Mouse (Mus musculus) hindbrain, embryonic 11.5 days (tissue): ENCODE results near the gene Rhox8. TPM values are rescaled to one million over a fixed set of nuclear protein-coding genes. Genes with fewer than 3 reads are reported as not detected.
"Not testable (repeated sequence)": the region's sequence is repeated elsewhere in the genome, so short reads cannot be mapped to it uniquely, and the experiment has no call there.

Experiments used
- ATAC-seq: fragments of 200-750 bp; cut with Nextera tagmentation; 2 replicates; pipeline ENCODE4 v1.8.0; 2017; ENCODE audit warnings: mild to moderate bottlenecking, moderate TSS enrichment, moderate library complexity; ENCODE audit not compliant: low FRiP score
- DNase-seq: peaks from one replicate; pipeline ENCODE4 v3.0.0-alpha.2; 2015; ENCODE audit warnings: low spot score
- H3K27ac ChIP-seq: fragments of 300-500 bp; sonication (generic); 2 replicates; pipeline ENCODE4 v1.5.1; 2014; ENCODE audit warnings: mild to moderate bottlenecking, low read depth, low read length
- H3K27me3 ChIP-seq: fragments of 300-500 bp; sonication (generic); 2 replicates; pipeline ENCODE4 v1.6.1; 2014; ENCODE audit warnings: mild to moderate bottlenecking, low read length, moderate library complexity, mixed read lengths; ENCODE audit not compliant: control insufficient read depth, insufficient read depth
- H3K36me3 ChIP-seq: fragments of 300-500 bp; sonication (generic); 2 replicates; pipeline ENCODE4 v1.6.1; 2014; ENCODE audit warnings: mild to moderate bottlenecking, low read length, moderate library complexity, mixed read lengths; ENCODE audit not compliant: control insufficient read depth, insufficient read depth
- H3K4me1 ChIP-seq: fragments of 300-500 bp; sonication (generic); replicated peaks from 2 replicates; pipeline ENCODE4 v1.6.1; 2014; ENCODE audit warnings: low read length, mixed read lengths; ENCODE audit not compliant: control insufficient read depth, insufficient read depth
- H3K4me2 ChIP-seq: fragments of 300-500 bp; sonication (generic); replicated peaks from 2 replicates; pipeline ENCODE4 v1.6.1; 2014; ENCODE audit warnings: mild to moderate bottlenecking, low read depth, low read length
- H3K4me3 ChIP-seq: fragments of 300-500 bp; sonication (generic); 2 replicates; pipeline ENCODE4 v1.5.1; 2014; ENCODE audit warnings: low read depth, low read length
- H3K9ac ChIP-seq: fragments of 300-500 bp; sonication (generic); 2 replicates; pipeline ENCODE4 v1.6.1; 2014; ENCODE audit warnings: low read depth, low read length
- H3K9me3 ChIP-seq: fragments of 300-500 bp; sonication (generic); 2 replicates; pipeline ENCODE4 v1.6.1; 2016; ENCODE audit warnings: low read length; ENCODE audit not compliant: control insufficient read depth
- WGBS: fragments of 180-500 bp; shearing (Covaris S2); extraction: QIAGEN DNeasy Blood & Tissue Kit; methylation state at CpG from one replicate; pipeline ENCODE4 v1.1.7; 2014; 5-methylcytosine and 5-hydroxymethylcytosine counted together
- polyA plus RNA-seq: library from polyadenylated mRNA; unstranded; fragments of >200 nt; fragmentation: Nextera tagmentation; extraction: Ambion mirVana; gene quantifications from 2 replicates; pipeline ENCODE4 v1.2.1, GENCODE M21; 2014

The Rhox8 gene
- not detected in 2 replicates for polyA plus RNA-seq

DNA sequence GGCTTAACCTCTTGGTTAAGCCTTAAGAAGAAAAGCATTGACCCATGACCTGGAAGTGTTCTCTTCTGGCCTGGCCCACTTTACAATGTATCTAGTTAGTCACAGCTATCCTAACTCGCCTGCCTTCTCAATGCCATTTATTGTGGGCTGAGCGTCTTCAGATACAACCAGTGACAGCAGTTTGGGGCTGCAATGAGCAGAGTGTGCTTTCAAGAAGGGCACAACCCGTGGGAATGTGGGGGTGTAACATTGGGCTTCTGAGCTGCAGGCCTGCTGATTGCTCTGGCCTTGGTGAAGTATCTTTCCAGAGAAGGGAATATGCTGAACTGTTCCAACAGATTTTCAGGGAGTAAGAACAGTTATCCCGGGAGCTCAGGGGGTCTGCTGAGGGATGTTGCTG, at the start of gene Rhox8:
TSS of gene Rhox8 (minus strand) at position 101 of the 400 bp plus-strand sequence.
- Histone ChIP-seq H3K4me1 (no peaks in the 10 kb centered on the region), H3K27ac (no peak within 1 kb of the TSS), H3K36me3 (no peaks in the 10 kb centered on the region), H3K9ac (no peak within 1 kb of the TSS), H3K9me3 (no peaks in the 10 kb centered on the region), H3K4me2 (no peak within 1 kb of the TSS), H3K27me3 (no peaks in the 10 kb centered on the region), H3K4me3 (no peak within 1 kb of the TSS)
- 81% methylated on average over 4 of the region's 4 CpGs for WGBS
- DNase-seq, result no peak
- no peak for ATAC-seq

DNA sequence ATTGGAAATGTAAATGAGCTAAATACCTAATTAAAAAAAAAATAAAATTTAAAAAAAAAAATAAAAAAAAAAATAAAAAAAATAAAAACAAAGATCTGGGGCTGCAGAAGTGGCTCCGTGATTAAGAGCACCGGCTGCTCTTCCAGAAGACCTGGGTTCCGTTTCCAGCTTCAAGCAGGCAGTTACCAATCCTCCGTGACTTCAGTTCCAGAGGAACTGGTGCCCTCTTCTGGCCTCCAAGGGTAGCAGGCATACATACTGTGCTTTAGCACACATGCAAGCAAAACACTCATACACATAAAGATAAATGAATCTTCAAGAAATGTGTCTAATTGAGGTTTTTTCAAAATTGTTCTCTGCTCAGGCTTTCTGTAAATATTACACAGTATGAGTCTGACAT, 37.6 kb upstream of the Rhox8 start:
- Histone ChIP-seq H3K4me1 (no peaks in the 10 kb centered on the region), H3K9me3 (no peaks in the 10 kb centered on the region), H3K27ac (no peak overlapping the region), H3K36me3 (no peaks in the 10 kb centered on the region), H3K9ac (no peak overlapping the region), H3K27me3 (no peaks in the 10 kb centered on the region), H3K4me2 (no peak overlapping the region), H3K4me3 (no peak overlapping the region)
- ATAC-seq (no peak), DNase-seq (no peak)
- 67% methylated on average over 4 of the region's 4 CpGs for WGBS

DNA sequence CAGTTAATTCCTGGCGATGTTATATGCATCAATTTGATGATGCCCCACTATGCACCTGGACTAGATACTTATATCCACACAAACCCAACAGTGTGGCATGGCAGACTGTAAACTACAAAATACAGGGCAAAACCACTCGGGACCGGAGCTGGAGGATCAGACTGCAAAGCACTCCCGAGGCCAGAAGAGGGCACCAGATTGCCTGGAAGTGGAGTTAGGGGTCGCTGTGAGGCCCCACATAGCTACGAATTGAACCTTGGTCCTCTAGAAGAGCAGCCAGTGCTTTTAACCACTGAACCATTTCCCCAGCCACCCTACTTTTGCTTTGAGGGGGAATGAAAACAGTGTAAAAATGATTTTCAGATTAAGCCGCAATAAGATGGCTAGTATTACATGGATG, 29.8 kb upstream of the Rhox8 start:
- H3K4me3 ChIP-seq, result no peak overlapping the region
- no peak overlapping the region for H3K27ac ChIP-seq
- no peaks in the 10 kb centered on the region for H3K4me1 ChIP-seq
- DNase-seq (peak; percentile 13), ATAC-seq (no peak)
- H3K4me2 ChIP-seq, result no peak overlapping the region
- no peaks in the 10 kb centered on the region for H3K27me3 ChIP-seq
- no peaks in the 10 kb centered on the region for H3K9me3 ChIP-seq
- no peak overlapping the region for H3K9ac ChIP-seq
- H3K36me3 ChIP-seq, result no peaks in the 10 kb centered on the region
- 52% methylated on average over 7 of the region's 7 CpGs for WGBS

DNA sequence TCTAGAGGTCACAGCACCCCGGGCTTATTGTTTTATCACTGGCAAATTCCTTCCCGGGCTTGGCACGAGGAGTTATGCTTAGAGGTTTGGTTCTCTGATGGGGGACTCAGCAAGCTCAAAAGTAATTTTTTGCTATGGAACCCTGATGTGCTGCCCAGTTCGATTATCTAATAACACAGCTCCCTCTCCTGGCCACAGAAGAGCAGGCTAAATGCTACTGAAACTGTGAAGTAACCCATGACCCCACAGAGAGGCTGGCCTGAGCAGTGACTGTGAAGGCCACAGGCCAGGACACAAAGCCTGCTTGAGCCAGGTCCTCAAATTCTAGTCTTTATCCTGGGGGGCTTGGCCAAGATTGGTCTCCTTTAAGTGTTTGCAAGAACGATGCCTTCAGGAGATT, 25.0 kb upstream of the Rhox8 start:
- Histone ChIP-seq H3K4me3 (no peak overlapping the region), H3K27me3 (no peaks in the 10 kb centered on the region), H3K4me2 (no peak overlapping the region), H3K9ac (no peak overlapping the region), H3K36me3 (no peaks in the 10 kb centered on the region), H3K9me3 (no peaks in the 10 kb centered on the region), H3K27ac (no peak overlapping the region), H3K4me1 (no peaks in the 10 kb centered on the region)
- DNase-seq, result peak; percentile 2
- 73% methylated on average over 5 of the region's 5 CpGs for WGBS
- ATAC-seq, result no peak

DNA sequence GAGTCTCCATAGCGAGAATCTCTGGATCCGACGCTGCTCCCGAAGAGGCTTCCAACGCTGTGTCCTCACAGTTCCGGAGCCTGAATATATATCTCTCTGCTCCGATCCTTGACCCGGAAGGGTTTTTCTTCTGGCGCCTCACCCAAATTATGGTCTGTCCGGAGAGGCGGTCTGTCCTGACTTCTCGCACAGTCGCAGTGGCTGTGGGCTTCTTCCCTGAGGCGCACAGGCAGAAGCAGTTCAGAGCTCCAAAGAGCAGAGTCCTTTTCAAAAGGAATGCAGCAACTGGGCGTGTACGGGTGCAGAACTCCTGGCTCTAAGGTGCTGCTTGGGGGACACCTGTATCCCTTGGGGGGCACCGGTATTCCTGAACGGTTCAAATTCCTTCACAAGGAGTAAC, 22.9 kb upstream of the Rhox8 start, which contains the start of gene Rhox9:
TSS of gene Rhox9 (minus strand) at position 101 of the 400 bp plus-strand sequence.
- H3K4me1 ChIP-seq, H3K4me3 ChIP-seq, ATAC-seq, DNase-seq, H3K4me2 ChIP-seq, H3K27me3 ChIP-seq, H3K36me3 ChIP-seq, H3K9ac ChIP-seq, H3K9me3 ChIP-seq, H3K27ac ChIP-seq: not testable (repeated sequence)
- WGBS, result 95% methylated on average over 10 of the region's 18 CpGs

DNA sequence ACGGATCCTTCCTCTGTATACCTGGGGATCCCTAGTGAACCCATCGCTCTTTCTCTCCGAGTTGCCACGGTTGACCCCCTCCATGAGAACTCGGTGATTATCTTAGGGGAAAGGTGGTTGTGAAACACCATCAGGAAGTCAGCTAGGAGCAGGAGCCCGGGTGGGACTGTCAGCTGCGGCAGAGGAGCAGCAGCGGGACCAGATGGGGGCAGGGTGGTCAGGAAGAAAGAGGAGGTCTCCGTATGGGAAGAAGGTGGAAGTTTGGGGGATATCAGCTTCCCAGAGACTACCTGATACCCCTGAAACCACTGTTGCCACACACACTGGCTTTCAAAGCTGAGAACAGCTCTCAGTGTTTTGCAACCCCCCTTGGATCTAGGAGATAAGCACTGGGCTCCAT, 18.4 kb upstream of the Rhox8 start, which contains the start of gene Rhox7b:
TSS of gene Rhox7b (minus strand) at position 101 of the 400 bp plus-strand sequence.
- H3K36me3 ChIP-seq, H3K9me3 ChIP-seq, H3K4me2 ChIP-seq, DNase-seq, H3K27me3 ChIP-seq, H3K27ac ChIP-seq, H3K4me1 ChIP-seq, H3K9ac ChIP-seq, ATAC-seq, H3K4me3 ChIP-seq: not testable (repeated sequence)
- 69% methylated on average over 9 of the region's 9 CpGs for WGBS

DNA sequence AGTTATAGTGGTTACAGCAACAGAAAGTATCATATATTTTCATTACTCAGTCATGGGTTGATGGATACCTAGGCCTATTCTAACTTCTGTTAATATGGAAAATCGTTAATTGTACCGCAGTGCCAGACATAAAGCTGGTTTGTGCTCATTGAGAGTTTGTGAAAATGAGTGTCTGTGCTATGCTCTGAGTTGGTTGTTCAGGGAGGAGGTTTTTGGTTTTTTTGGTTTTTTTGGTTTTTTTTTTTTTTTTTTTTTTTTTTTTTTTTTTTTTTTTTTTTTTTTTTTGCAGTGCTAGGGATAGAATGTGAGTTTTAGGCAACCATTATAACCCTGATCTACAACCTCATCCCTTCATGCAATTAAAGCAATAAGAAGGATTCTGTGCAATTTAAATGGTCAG, 7.1 kb downstream of the Rhox8 start:
- Histone ChIP-seq H3K27ac (no peak overlapping the region), H3K4me2 (no peak overlapping the region), H3K36me3 (no peaks in the 10 kb centered on the region), H3K9me3 (no peaks in the 10 kb centered on the region), H3K4me1 (no peaks in the 10 kb centered on the region), H3K4me3 (no peak overlapping the region), H3K27me3 (no peaks in the 10 kb centered on the region), H3K9ac (no peak overlapping the region)
- DNase-seq (no peak), ATAC-seq (no peak)
- WGBS, result 100% methylated on average over 2 of the region's 2 CpGs

DNA sequence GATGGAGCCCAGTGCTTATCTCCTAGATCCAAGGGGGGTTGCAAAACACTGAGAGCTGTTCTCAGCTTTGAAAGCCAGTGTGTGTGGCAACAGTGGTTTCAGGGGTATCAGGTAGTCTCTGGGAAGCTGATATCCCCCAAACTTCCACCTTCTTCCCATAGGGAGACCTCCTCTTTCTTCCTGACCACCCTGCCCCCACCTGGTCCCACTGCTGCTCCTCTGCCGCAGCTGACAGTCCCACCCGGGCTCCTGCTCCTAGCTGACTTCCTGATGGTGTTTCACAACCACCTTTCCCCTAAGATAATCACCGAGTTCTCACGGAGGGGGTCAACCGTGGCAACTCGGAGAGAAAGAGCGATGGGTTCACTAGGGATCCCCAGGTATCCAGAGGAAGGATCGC, 47.4 kb downstream of the Rhox8 start, which contains the start of gene Rhox7a:
TSS of gene Rhox7a (plus strand) at position 301 of the 400 bp plus-strand sequence.
- WGBS, result 75% methylated on average over 8 of the region's 8 CpGs
- ATAC-seq, DNase-seq, H3K27me3 ChIP-seq, H3K9me3 ChIP-seq, H3K9ac ChIP-seq, H3K27ac ChIP-seq, H3K4me1 ChIP-seq, H3K4me2 ChIP-seq, H3K4me3 ChIP-seq, H3K36me3 ChIP-seq: not testable (repeated sequence)

DNA sequence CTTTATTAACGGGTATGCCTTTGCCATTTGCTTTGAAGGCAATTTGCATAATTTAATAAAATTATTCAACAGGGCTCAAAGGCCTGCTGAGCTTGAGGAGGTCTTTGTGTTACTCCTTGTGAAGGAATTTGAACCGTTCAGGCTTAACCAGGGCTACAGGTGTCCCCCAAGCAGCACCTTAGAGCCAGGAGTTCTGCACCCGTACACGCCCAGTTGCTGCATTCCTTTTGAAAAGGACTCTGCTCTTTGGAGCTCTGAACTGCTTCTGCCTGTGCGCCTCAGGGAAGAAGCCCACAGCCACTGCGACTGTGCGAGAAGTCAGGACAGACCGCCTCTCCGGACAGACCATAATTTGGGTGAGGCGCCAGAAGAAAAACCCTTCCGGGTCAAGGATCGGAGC, 52.1 kb downstream of the Rhox8 start, which contains the start of gene Rhox6:
TSS of gene Rhox6 (plus strand) at position 301 of the 400 bp plus-strand sequence.
- DNase-seq, H3K9ac ChIP-seq, H3K9me3 ChIP-seq, H3K27ac ChIP-seq, H3K36me3 ChIP-seq, H3K4me3 ChIP-seq, H3K4me2 ChIP-seq, H3K27me3 ChIP-seq, ATAC-seq, H3K4me1 ChIP-seq: not testable (repeated sequence)
- 89% methylated on average over 4 of the region's 12 CpGs for WGBS
